Mouse (Mus musculus): ENCODE results near the gene Mettl3. TPM values are rescaled to one million over a fixed set of nuclear protein-coding genes. Genes with fewer than 3 reads are reported as not detected.

Gene Mettl3
- 31.8 and 34.2 TPM in 2 replicates for polyA plus RNA-seq (2012; ENCODE audit: insufficient read depth, insufficient read length, missing spikeins)

- Histone ChIP-seq H3K4me1 (ENCODE audit: control insufficient read depth, insufficient read depth, low read length) (peaks cover 15% of the 10 kb centered on the region), H3K4me3 (ENCODE audit: insufficient read depth, low read length) (peak within 1 kb of the TSS; percentile 86), H3K27ac (ENCODE audit: insufficient read depth, low read depth, low read length) (peak within 1 kb of the TSS; percentile 94)
- TF ChIP-seq CTCF (IDR thresholded peaks at IDR 0.05; ENCODE audit: low read depth, low read length) (no peak), POLR2A (IDR thresholded peaks at IDR 0.05; ENCODE audit: borderline replicate concordance, low read depth, low read length) (no peak)
These were observed at the start of gene Mettl3 for GRCm38 (mm10) chr14:52304644-52305271. Mettl3 (minus strand) TSS chr14:52305128.

DNA sequence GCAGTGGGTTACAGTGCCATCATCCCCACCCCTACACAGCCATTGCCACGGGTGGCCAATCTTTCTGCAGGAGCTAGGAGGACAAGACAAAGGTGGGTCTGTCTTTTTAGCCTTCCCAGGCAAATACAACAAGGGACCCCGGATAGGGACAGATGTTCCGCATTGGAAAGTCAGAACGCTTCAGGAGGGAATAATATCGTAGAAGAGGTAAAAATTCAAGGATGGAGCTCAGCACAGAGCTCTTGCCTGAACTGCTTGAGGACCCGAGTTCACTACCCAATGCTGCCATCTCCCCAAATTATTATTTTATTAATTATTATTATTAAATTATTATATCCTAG is 34.6 kb upstream of the Mettl3 start:
- Histone ChIP-seq H3K27ac (ENCODE audit: insufficient read depth, low read depth, low read length) (no peak overlapping the region), H3K4me1 (ENCODE audit: control insufficient read depth, insufficient read depth, low read length) (no peaks in the 10 kb centered on the region), H3K4me3 (ENCODE audit: insufficient read depth, low read length) (no peak overlapping the region)
- TF ChIP-seq POLR2A (IDR thresholded peaks at IDR 0.05; ENCODE audit: borderline replicate concordance, low read depth, low read length) (no peak), CTCF (IDR thresholded peaks at IDR 0.05; ENCODE audit: low read depth, low read length) (no peak)

DNA sequence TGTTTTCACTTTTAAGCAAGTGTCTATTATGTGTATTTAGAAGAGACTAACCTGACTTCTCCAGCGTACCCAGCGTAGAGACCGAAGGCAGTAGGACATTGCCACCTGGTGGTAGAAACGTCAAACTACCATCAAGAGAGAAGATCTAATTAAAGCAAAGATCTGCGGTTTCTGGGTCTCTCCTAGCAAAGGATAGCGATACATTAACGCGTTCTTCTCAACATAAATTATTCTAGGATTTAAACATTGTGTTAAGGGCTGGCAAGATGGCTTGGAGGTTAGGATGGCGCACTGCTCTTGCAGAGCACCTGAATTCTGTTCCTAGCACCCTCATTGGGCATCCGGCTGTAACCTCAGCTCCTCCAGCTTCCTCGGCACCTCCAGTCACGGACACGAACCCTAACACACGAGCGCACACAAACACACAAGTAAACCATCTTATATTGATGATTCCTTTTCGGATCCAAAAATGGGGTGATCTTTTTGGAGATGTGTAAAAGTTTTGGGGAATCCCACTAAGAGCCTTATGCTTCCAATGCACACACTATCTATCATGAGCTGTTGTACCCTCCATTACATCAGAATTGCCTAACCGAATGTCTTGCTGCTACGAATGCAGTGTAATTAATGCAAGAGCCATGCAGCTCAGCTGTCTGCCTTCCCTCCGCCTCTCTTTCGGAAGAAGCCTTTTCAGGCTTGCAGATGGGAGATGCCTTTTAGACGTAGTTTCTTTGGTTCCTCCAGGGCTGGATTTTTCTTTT is 34.0 kb upstream of the Mettl3 start:
- TF ChIP-seq CTCF (IDR thresholded peaks at IDR 0.05; ENCODE audit: low read depth, low read length): no peak
- no peak for TF ChIP-seq POLR2A (IDR thresholded peaks at IDR 0.05; ENCODE audit: borderline replicate concordance, low read depth, low read length)

DNA sequence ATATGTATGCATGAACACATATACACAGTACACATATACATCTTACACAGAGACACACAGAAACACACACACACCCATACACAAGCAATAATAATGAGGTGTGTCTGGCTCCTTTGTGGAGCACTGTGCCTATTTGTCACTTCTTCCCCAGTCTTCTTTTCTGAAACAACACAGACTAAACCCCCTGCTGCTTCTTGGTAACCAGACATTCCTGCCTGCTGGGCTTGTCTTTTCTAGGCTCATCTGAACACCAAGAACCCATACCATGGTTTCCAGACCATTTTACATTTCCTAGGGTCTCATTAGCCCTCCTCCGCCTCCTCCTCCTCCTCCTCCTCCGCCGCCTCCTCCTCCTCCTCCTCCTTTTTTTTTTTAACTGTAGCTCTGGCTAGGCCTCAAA is 27.2 kb upstream of the Mettl3 start:
- TF ChIP-seq POLR2A (IDR thresholded peaks at IDR 0.05; ENCODE audit: borderline replicate concordance, low read depth, low read length): no peak
- TF ChIP-seq CTCF (IDR thresholded peaks at IDR 0.05; ENCODE audit: low read depth, low read length): no peak
- Histone ChIP-seq H3K27ac (ENCODE audit: insufficient read depth, low read depth, low read length) (no peak overlapping the region), H3K4me1 (ENCODE audit: control insufficient read depth, insufficient read depth, low read length) (0 out of 2 replicates have a peak, but pooled peaks cover 4% of the 10 kb centered on the region), H3K4me3 (ENCODE audit: insufficient read depth, low read length) (no peak overlapping the region)

More for the DNA sequence above, 34.0 kb upstream of the Mettl3 start:
- Histone ChIP-seq H3K4me1 (ENCODE audit: control insufficient read depth, insufficient read depth, low read length) (no peaks in the 10 kb centered on the region), H3K4me3 (ENCODE audit: insufficient read depth, low read length) (no peak overlapping the region), H3K27ac (ENCODE audit: insufficient read depth, low read depth, low read length) (no peak overlapping the region)

- no peak for TF ChIP-seq POLR2A (IDR thresholded peaks at IDR 0.05; ENCODE audit: borderline replicate concordance, low read depth, low read length)
- TF ChIP-seq CTCF (IDR thresholded peaks at IDR 0.05; ENCODE audit: low read depth, low read length): no peak
- Histone ChIP-seq H3K27ac (ENCODE audit: insufficient read depth, low read depth, low read length) (no peak overlapping the region), H3K4me3 (ENCODE audit: insufficient read depth, low read length) (no peak overlapping the region), H3K4me1 (ENCODE audit: control insufficient read depth, insufficient read depth, low read length) (0 out of 2 replicates have a peak, but pooled peaks cover 4% of the 10 kb centered on the region)
These were observed 26.3 kb upstream of the Mettl3 start for GRCm38 (mm10) chr14:52331069-52331750.

DNA sequence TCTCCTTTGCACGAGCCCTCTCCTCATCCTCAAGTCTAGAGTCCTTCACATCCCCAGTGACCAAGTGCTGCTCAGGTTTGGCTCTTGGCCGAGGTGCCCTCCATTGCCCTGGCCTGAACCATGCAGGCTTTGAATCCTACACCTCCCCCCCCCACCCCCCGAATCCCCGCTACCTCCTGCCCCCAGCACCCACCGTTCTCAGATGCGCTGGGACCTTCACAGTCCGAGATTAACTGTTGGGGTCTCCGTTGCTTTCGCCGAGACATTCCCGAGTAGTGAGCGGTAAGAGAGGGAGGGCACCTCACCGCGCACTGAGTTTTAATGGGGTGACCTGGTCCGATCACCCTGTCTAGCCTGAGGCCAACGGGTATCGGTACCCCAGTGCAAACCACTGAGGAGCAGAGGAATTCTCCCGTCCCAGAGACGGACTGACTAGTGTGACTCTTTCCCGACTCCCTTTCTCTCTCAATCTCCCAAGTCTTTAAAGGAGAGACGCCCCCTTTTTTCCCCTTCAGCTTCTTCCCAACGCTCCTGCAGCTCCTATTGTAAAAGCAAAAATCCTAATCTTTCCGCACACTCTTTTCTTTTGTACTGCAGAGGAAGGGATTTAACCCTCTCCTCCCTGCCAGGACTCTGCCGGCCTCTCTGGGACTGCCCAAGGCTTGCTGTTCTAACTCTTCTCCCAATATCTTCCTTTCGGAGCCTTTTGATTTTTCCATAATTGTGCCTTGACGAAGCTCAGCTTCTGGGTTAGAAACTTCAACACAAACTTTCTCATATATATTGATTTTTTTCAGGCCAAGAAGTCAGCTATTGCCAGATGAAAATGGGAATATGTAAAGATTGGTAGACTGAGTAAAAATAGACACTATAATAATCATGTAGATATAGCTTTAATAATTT is 23.2 kb upstream of the Mettl3 start, which contains the start of gene Sall2:
Sall2 (minus strand) TSS at position 853 of the 903 bp plus-strand sequence.
- Histone ChIP-seq H3K27ac (ENCODE audit: insufficient read depth, low read depth, low read length) (no peak within 1 kb of the TSS), H3K4me1 (ENCODE audit: control insufficient read depth, insufficient read depth, low read length) (0 out of 2 replicates have a peak, but pooled peaks cover 4% of the 10 kb centered on the region), H3K4me3 (ENCODE audit: insufficient read depth, low read length) (peak within 1 kb of the TSS; percentile 31)
- TF ChIP-seq POLR2A (IDR thresholded peaks at IDR 0.05; ENCODE audit: borderline replicate concordance, low read depth, low read length) (no peak), CTCF (IDR thresholded peaks at IDR 0.05; ENCODE audit: low read depth, low read length) (no peak)

DNA sequence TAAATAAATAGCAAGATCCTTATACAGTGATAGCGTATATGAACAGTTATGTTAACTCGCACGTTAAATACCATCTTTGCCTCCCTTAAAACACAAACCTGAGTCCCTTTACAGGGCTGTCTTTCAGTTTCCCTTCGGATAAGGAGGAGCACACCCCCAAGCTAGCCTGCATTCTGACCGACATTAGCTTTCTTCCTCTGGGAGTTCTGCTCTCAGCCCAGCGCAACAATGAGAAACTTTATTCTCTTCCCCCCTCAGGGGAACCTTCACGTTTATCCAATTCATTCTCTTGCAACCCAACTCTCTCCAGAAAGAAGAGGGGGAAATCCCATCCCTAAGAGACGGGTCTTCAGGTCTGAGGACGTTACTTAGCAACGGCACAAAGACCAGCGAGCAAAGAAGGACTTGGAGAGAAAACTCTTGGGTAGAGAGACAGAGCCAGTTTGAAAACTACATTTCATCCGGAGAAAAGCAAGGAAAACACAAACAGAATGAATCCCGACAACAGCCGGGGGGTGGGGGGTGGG is 22.5 kb upstream of the Mettl3 start:
- Histone ChIP-seq H3K4me1 (ENCODE audit: control insufficient read depth, insufficient read depth, low read length) (0 out of 2 replicates have a peak, but pooled peaks cover 4% of the 10 kb centered on the region), H3K4me3 (ENCODE audit: insufficient read depth, low read length) (0 out of 2 replicates have a peak overlapping the region, but pooled peaks have one; percentile 23), H3K27ac (ENCODE audit: insufficient read depth, low read depth, low read length) (no peak overlapping the region)
- no peak for TF ChIP-seq POLR2A (IDR thresholded peaks at IDR 0.05; ENCODE audit: borderline replicate concordance, low read depth, low read length)
- no peak for TF ChIP-seq CTCF (IDR thresholded peaks at IDR 0.05; ENCODE audit: low read depth, low read length)

- TF ChIP-seq CTCF (IDR thresholded peaks at IDR 0.05; ENCODE audit: low read depth, low read length) (no peak), POLR2A (IDR thresholded peaks at IDR 0.05; ENCODE audit: borderline replicate concordance, low read depth, low read length) (no peak)
- no peak overlapping the region for H3K27ac ChIP-seq (ENCODE audit: insufficient read depth, low read depth, low read length)
These were observed 21.0 kb upstream of the Mettl3 start for GRCm38 (mm10) chr14:52325890-52326289.

More at GRCm38 (mm10) chr14:52325890-52326289, 21.0 kb upstream of the Mettl3 start:
- Histone ChIP-seq H3K4me1 (ENCODE audit: control insufficient read depth, insufficient read depth, low read length) (0 out of 2 replicates have a peak, but pooled peaks cover 4% of the 10 kb centered on the region), H3K4me3 (ENCODE audit: insufficient read depth, low read length) (no peak overlapping the region)

Measured in bone marrow macrophage, adult 2 months (primary cell).